Mouse (Mus musculus) hindbrain, embryonic 13.5 days (tissue): Measurements from ENCODE around the gene Cgn. TPM values are rescaled to one million over a fixed set of nuclear protein-coding genes. Genes with fewer than 3 reads are reported as not detected.
"Not testable (repeated sequence)": the region's sequence is repeated elsewhere in the genome, so short reads cannot be mapped to it uniquely, and the experiment has no call there.

Experiments
- ATAC-seq: fragments of 200-750 bp; cut with Nextera tagmentation; 2 replicates; pipeline ENCODE4 v1.8.0; 2017; ENCODE audit warnings: moderate TSS enrichment; ENCODE audit not compliant: low FRiP score
- H3K27ac ChIP-seq: fragments of 300-500 bp; sonication (generic); 2 replicates; pipeline ENCODE4 v1.5.1; 2015; ENCODE audit warnings: inconsistent platforms, mild to moderate bottlenecking, moderate library complexity
- H3K27me3 ChIP-seq: fragments of 300-500 bp; sonication (generic); 2 replicates; pipeline ENCODE4 v1.6.1; 2015; ENCODE audit warnings: mild to moderate bottlenecking, inconsistent platforms
- H3K36me3 ChIP-seq: fragments of 300-500 bp; sonication (generic); 2 replicates; pipeline ENCODE4 v1.6.1; 2015; ENCODE audit warnings: mild to moderate bottlenecking, inconsistent platforms
- H3K4me1 ChIP-seq: fragments of 300-500 bp; sonication (generic); replicated peaks from 2 replicates; pipeline ENCODE4 v1.6.1; 2015; ENCODE audit warnings: inconsistent platforms
- H3K4me2 ChIP-seq: fragments of 300-500 bp; sonication (generic); 2 replicates; pipeline ENCODE4 v1.6.1; 2015; ENCODE audit warnings: inconsistent platforms, mild to moderate bottlenecking, moderate library complexity
- H3K4me3 ChIP-seq: fragments of 300-500 bp; sonication (generic); 2 replicates; pipeline ENCODE4 v1.5.1; 2015; ENCODE audit warnings: mild to moderate bottlenecking, inconsistent platforms
- H3K9ac ChIP-seq: fragments of 300-500 bp; sonication (generic); 2 replicates; pipeline ENCODE4 v1.6.1; 2015; ENCODE audit warnings: mild to moderate bottlenecking, inconsistent platforms
- H3K9me3 ChIP-seq: fragments of 300-500 bp; sonication (generic); 2 replicates; pipeline ENCODE4 v1.6.1; 2016; ENCODE audit warnings: inconsistent platforms
- WGBS: fragments of 180-500 bp; shearing (Covaris S2); methylation state at CpG from one replicate; pipeline ENCODE4 v1.1.7; 2015; 5-methylcytosine and 5-hydroxymethylcytosine counted together
- polyA plus RNA-seq: library from polyadenylated mRNA; unstranded; fragments of >200 nt; fragmentation: Nextera tagmentation; extraction: Ambion mirVana; gene quantifications from 2 replicates; pipeline ENCODE4 v1.2.1, GENCODE M21; 2015

The Cgn gene
- polyA plus RNA-seq, 1 experiment from 2014 or later, result 7.4 TPM

DNA sequence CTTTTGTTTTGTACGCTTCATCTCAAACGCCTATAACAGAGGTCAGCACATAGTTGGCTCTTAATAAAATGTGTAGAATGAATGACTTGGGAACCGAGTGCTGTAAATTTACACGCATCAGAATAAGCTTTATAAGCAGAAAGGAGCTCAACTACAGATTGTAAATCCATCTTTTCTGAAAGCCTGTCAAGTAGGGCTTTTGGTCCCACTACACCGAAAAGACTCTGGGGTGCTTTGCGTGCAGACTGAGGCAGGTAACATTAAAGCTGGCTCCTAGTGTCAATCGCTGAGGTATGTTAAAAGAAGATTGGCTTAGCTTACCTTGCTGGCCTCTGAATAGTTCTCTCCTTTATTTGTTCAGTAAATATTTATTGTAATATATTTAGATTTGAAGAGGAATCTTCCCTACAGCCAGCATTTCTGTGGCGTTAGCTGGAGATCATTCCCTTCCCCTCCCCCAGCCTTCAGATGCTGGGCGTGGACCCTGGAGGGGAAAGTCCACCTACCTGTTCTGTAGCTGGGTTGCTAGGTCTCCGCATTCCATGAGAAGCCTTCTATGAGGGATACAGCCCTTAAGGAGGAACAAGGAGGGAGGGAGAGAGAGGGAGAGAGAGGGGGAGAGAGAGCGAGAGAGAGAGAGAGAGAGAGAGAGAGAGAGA is 959 bp upstream of the Cgn start:
- Histone ChIP-seq H3K9me3 (no peaks in the 10 kb centered on the region), H3K4me1 (peaks cover 17% of the 10 kb centered on the region), H3K4me2 (peak overlapping the region; percentile 74), H3K36me3 (no peaks in the 10 kb centered on the region), H3K9ac (peak overlapping the region; percentile 81), H3K27ac (peak overlapping the region; percentile 91), H3K4me3 (peak overlapping the region; percentile 47), H3K27me3 (0 out of 2 replicates have a peak, but pooled peaks cover 6% of the 10 kb centered on the region)
- 7% methylated on average over 11 of the region's 11 CpGs for WGBS
- no peak for ATAC-seq

DNA sequence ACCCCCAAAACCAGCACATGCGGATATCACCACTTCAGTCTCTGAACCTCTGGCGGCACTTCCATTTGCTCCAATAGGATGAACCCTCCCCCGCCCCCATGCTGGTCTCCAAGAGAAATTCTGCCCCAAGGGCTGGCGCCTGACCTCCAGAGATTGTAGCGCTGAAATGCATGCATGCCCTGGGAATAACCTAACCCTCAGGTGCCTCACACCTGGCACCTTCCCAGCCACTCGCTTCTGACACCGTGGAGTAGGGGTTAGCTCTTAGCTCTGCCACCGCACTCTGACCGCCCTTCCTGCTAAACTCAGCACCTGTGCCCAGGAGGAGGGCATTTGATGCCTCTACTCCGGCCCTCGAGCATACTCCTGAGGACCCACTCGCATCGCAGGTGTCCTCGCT is 334 bp downstream of the Cgn start:
- Histone ChIP-seq H3K36me3 (no peaks in the 10 kb centered on the region), H3K9ac (peak overlapping the region; percentile 81), H3K4me2 (peak overlapping the region; percentile 74), H3K4me3 (peak overlapping the region; percentile 47), H3K4me1 (peaks cover 17% of the 10 kb centered on the region), H3K9me3 (no peaks in the 10 kb centered on the region), H3K27me3 (0 out of 2 replicates have a peak, but pooled peaks cover 6% of the 10 kb centered on the region), H3K27ac (no peak overlapping the region)
- 1% methylated on average over 14 of the region's 14 CpGs for WGBS
- peak; percentile 22; the same call in 1 of the 2 replicates for ATAC-seq

DNA sequence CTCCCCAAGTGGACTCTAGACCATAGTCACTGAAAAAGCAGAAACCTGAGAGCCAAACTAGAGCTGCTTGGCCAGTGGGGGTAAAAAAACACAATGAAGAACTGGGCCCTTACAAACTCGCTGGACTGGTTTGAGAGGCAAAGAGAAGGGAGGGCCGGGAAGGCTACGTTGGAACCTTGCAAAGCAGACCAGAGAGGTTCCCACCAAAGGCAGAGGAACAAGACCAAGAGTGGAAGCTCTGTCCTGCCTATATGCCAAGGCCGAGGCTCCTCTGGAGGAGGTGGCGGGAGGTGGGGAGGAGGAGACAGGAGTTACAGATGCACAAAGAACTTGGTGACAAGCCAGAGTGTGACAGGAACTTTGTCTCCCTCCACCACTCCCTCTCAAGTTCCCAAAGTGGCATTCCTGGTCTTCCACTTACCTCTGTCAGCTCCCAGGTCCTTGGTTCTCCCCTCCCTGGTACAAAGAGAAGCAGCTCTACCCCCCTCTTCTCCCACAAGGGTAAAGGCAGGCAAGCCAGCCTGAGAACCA is 2.1 kb downstream of the Cgn start:
- Histone ChIP-seq H3K27ac (no peak overlapping the region), H3K9ac (no peak overlapping the region), H3K4me3 (no peak overlapping the region), H3K9me3 (no peaks in the 10 kb centered on the region), H3K4me1 (peaks cover 17% of the 10 kb centered on the region), H3K4me2 (no peak overlapping the region), H3K36me3 (no peaks in the 10 kb centered on the region), H3K27me3 (0 out of 2 replicates have a peak, but pooled peaks cover 6% of the 10 kb centered on the region)
- ATAC-seq, result no peak
- WGBS, result 39% methylated on average over 5 of the region's 5 CpGs

DNA sequence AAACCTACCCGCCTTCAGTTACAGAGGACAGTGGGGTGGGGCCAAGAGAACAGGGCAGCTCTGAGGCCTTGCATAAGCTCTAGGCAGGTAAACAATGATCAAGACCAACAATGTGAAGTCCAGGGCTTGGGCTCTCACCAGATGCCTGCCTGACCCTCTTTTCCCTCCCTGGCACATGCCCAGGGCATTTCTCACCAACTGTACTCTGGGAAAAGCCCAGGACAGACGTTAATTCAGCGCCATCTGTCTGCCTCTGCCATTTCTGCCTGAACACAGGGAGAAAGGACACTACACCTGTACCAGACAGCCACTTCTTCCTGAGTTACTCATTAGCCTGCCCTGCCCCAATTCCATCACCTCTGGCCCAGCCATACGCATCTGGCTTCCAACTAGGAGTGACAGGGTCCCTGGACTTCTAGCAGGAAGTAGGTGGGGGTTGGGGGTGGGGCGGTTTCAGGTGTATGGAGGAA is 2.8 kb downstream of the Cgn start:
- 52% methylated on average over 5 of the region's 5 CpGs for WGBS
- Histone ChIP-seq H3K36me3 (peaks cover 5% of the 10 kb centered on the region; the same call in 1 of the 2 replicates), H3K4me3 (no peak overlapping the region), H3K4me1 (peaks cover 17% of the 10 kb centered on the region), H3K9ac (no peak overlapping the region), H3K9me3 (no peaks in the 10 kb centered on the region), H3K27me3 (0 out of 2 replicates have a peak, but pooled peaks cover 6% of the 10 kb centered on the region), H3K27ac (no peak overlapping the region), H3K4me2 (no peak overlapping the region)
- no peak for ATAC-seq

DNA sequence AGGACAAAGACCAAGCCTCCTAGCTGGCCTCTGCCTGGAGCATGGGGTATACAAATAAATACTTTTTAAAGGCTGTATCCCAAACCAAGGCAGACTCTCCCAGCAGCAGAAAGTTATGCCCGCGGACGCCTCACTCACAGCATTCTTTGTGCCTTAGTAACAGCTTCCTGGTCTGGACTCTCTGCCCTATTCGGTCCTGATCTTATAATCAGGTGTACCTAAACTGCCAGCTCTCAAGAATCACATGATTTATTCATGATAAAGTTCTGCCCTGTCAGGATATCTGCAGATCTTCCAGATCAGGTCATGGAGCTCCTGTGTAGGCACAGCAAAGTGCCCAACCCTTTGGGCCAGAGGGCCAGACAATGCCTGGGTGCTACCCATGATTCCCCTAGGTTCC is 3.4 kb downstream of the Cgn start:
- Histone ChIP-seq H3K36me3 (peaks cover 5% of the 10 kb centered on the region; the same call in 1 of the 2 replicates), H3K9me3 (no peaks in the 10 kb centered on the region), H3K9ac (no peak overlapping the region), H3K4me3 (no peak overlapping the region), H3K27me3 (0 out of 2 replicates have a peak, but pooled peaks cover 6% of the 10 kb centered on the region), H3K4me1 (peaks cover 17% of the 10 kb centered on the region), H3K4me2 (no peak overlapping the region), H3K27ac (no peak overlapping the region)
- WGBS, result 75% methylated on average over 4 of the region's 4 CpGs
- no peak for ATAC-seq

DNA sequence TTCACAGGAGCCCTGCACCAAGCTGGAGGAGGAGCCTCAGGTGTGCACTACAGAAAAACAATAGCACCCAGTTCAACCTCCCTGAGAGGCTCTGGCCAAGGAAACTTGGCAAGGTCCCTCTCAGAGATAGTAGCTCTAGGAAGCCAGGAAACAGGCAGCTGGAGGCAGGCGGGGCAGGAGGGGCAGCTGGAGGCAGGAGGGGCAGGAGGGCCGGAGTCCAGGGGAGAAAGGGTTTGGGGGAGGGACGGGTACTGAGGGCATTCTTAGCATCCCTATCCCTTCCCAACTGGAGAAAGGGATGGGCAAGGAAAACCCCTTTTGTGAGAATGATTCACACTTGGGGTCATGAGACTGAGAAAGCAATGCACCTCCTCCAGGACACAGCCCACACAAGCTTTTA is 4.9 kb downstream of the Cgn start:
- Histone ChIP-seq H3K4me2 (no peak overlapping the region), H3K4me3 (no peak overlapping the region), H3K36me3 (peaks cover 9% of the 10 kb centered on the region), H3K9ac (no peak overlapping the region), H3K27me3 (0 out of 2 replicates have a peak, but pooled peaks cover 6% of the 10 kb centered on the region), H3K4me1 (peaks cover 11% of the 10 kb centered on the region), H3K27ac (no peak overlapping the region), H3K9me3 (no peaks in the 10 kb centered on the region)
- no peak for ATAC-seq
- 32% methylated on average over 3 of the region's 3 CpGs for WGBS

DNA sequence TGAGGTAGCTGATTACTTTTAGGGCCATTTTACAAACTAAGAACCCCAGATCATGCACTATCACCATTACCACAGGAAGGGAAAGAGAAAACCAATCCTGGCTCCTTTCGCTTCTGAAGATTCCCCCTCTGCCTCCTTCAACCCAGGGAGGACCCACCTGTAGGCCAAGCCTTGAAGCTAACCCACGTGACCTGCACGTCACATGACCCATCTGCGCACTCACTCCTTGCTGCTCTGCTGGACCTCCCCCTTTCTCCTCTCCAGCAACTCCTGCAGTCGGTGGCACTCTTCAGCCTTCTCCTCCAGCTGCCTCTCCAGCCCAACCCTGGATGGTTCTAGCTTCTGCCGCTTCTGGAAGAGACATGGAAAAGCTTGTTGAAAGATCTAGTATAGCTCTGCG is 10.4 kb downstream of the Cgn start:
- H3K9ac ChIP-seq, result no peak overlapping the region
- H3K27ac ChIP-seq, result no peak overlapping the region
- WGBS, result 88% methylated on average over 7 of the region's 7 CpGs
- no peak overlapping the region for H3K4me2 ChIP-seq
- H3K4me3 ChIP-seq, result no peak overlapping the region
- H3K27me3 ChIP-seq, result no peaks in the 10 kb centered on the region
- H3K9me3 ChIP-seq, result no peaks in the 10 kb centered on the region
- no peaks in the 10 kb centered on the region for H3K4me1 ChIP-seq
- no peak for ATAC-seq
- H3K36me3 ChIP-seq, result peaks cover 24% of the 10 kb centered on the region

DNA sequence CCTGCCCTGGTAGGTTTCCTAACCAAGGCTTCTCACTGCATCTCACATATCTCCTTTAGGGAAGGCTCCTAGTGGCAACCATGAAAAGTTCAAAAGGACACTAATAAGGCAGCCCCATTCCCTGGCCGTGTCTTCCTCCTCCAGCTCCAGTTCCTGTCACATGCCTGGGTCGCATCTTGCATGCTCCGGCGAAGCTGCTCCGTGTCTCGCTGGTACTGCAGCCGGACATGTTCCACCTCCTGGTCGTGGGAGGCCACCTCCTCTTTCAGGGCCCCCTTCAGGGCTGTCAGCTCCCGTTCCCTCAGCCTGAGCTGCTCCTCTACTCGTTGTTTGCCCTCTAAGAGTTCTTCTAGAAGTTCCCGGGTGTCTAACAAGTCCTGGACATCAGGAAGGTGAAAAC is 12.3 kb downstream of the Cgn start:
- WGBS, result 84% methylated on average over 11 of the region's 11 CpGs
- no peak for ATAC-seq
- no peak overlapping the region for H3K4me2 ChIP-seq
- no peak overlapping the region for H3K27ac ChIP-seq
- H3K36me3 ChIP-seq, result peaks cover 22% of the 10 kb centered on the region
- H3K9me3 ChIP-seq, result no peaks in the 10 kb centered on the region
- H3K4me1 ChIP-seq, result no peaks in the 10 kb centered on the region
- no peak overlapping the region for H3K4me3 ChIP-seq
- H3K9ac ChIP-seq, result no peak overlapping the region
- H3K27me3 ChIP-seq, result no peaks in the 10 kb centered on the region

DNA sequence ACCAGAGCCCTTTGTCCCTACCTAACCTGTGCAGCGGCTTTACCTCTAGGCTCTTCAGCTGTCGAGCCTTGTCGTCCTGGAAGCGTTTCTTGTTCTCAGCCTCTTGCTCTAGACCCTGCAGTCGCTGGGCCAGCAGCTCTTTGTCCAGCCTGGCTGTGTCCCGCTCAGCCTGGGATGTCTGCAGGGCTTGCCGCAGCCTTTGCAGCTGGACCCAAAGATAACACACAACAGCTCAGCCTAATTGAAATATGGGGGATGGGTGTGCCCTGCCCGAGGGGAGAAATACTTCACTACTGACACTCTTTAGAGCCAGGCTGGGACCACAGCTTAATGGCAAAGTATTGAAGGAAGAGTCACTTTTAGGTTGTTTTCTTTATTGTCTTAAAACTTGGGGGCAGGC is 20.8 kb downstream of the Cgn start:
- H3K9me3 ChIP-seq, H3K27me3 ChIP-seq, H3K36me3 ChIP-seq, H3K9ac ChIP-seq, H3K4me3 ChIP-seq, H3K4me2 ChIP-seq, H3K27ac ChIP-seq, ATAC-seq, H3K4me1 ChIP-seq: not testable (repeated sequence)
- WGBS, result 72% methylated on average over 8 of the region's 8 CpGs

DNA sequence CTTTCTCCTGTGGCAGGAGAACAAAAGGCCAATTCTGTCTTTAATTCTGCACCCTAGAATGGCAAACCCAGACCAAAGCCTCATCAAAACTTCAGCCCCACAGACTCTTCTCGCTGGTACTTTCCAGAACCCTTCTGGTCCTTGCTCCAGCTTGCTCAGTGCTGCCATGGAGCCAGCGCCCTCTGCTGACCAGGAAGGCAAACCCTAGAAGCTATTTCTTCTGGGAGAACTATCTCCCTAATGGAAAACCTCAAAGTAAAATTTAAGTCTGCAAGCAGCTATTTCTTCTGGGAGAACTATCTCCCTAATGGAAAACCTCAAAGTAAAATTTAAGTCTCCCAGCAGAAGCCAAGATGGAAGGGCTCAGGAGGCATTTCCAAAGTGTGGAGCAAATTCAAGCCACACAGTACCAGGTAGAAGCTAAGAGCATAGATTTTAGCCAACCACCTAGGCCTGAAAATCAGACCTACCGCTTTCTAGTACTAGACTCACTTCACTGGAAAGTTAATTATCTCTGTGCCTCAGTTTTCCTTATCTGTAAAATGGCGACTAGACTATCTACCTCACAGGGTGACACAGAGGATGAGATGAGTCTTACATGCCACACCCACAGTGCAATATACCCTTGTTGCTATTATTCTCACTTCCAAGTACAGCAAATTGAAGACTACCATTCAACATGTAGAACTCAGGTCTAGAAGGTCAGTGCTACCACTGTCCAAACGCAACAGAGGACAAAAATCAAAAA is 21.6 kb downstream of the Cgn start:
- 68% methylated on average over 4 of the region's 5 CpGs for whole genome bisulfite sequencing
- ATAC-seq, result not testable (repeated sequence)

DNA sequence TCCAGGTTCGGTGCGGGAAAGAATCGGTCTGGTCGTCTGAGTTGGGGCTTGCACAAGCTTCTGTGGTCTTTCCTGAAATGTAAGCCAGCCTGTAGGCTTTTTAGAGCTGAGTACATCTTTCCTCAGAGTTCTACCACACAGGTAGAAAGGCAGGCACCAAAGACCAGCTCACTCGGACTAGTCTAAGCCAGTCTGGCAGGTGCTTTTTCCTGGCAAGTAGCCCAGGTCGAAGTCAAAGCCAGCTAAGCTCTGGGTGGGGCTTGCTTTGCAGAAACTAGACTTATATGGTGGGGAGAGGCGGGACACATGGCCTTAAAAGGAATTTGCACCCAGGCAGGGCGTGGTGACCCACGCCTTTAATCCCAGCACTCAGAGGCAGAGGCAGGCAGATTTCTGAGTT is 27.9 kb downstream of the Cgn start:
- H3K9me3 ChIP-seq, H3K27me3 ChIP-seq, H3K4me1 ChIP-seq, H3K36me3 ChIP-seq, H3K27ac ChIP-seq, H3K4me3 ChIP-seq, H3K9ac ChIP-seq: not testable (repeated sequence)
- peak; percentile 47 for ATAC-seq
- 39% methylated on average over 4 of the region's 9 CpGs for WGBS
- H3K4me2 ChIP-seq, result peak overlapping the region; percentile 29; the same call in 1 of the 2 replicates

More for the DNA sequence above, 21.6 kb downstream of the Cgn start:
- H3K27me3 ChIP-seq, H3K4me3 ChIP-seq, H3K4me1 ChIP-seq, H3K4me2 ChIP-seq, H3K9ac ChIP-seq, H3K9me3 ChIP-seq, H3K27ac ChIP-seq, H3K36me3 ChIP-seq: not testable (repeated sequence)

DNA sequence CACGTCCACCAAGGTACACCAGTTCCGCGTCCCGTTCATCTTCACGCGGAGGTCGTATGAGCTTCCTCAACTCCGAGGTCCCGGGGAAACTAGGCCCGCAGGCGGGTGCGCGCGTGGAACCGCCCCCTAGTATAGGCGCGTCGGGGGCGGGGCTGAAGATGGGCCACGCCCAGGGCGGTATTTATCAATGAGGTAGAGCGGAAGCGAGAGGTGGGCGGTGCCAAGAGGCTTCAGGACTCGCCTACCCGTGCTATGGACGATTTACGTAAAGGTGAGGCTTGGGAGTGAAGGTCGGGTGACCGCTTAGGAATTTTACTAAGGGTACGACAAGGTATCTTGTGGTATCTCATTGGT is 28.3 kb downstream of the Cgn start:
- peak; percentile 94 for ATAC-seq
- H3K27ac ChIP-seq, H3K27me3 ChIP-seq, H3K36me3 ChIP-seq, H3K9me3 ChIP-seq, H3K9ac ChIP-seq, H3K4me1 ChIP-seq: not testable (repeated sequence)
- WGBS, result 0% methylated on average over 18 of the region's 31 CpGs
- H3K4me2 ChIP-seq, result peak overlapping the region; percentile 45
- H3K4me3 ChIP-seq, result peak overlapping the region; percentile 33
